Comparison of ENCODE assay signal across 7 mouse cellular contexts in genomic region chr10:127310523-127311475, GRCm38 (mm10). TPM values are rescaled to one million over a fixed set of nuclear protein-coding genes. Genes with fewer than 3 reads are reported as not detected.
DNase-seq lines count a peak whose midpoint lies in the region; ATAC-seq and TF ChIP-seq lines count a peak whose summit lies in the region.

No protein-coding gene starts in this region.

- peak overlapping the region; percentile 98 for H3K4me3 ChIP-seq in testis, adult 2 months (ENCODE audit: control insufficient read depth, low read depth, low read length)
- peak overlapping the region; percentile 75 for H3K4me3 ChIP-seq in hindbrain, embryonic 12.5 days

- H3K4me1 ChIP-seq in testis, adult 2 months (ENCODE audit: control insufficient read depth, insufficient read depth, low read length) = peaks cover 4% of the 10 kb centered on the region; the same call in 1 of the 2 replicates
- H3K4me1 ChIP-seq in hindbrain, embryonic 12.5 days = peaks cover 12% of the 10 kb centered on the region

- TF ChIP-seq POLR2A in testis, adult 2 months (IDR thresholded peaks at IDR 0.05; ENCODE audit: control insufficient read depth, low read depth, low read length) = no peak

- H3K36me3 ChIP-seq in testis, adult 2 months (ENCODE audit: control insufficient read depth, insufficient read depth, low read length) = no peaks in the 10 kb centered on the region
- peaks cover 36% of the 10 kb centered on the region for H3K36me3 ChIP-seq in hindbrain, embryonic 12.5 days

- peak overlapping the region; percentile 84 for H3K9ac ChIP-seq in hindbrain, embryonic 12.5 days

- 39% methylated on average over 23 of the region's 23 CpGs for WGBS in hindbrain, embryonic 12.5 days

- peak overlapping the region; percentile 80 for H3K4me2 ChIP-seq in hindbrain, embryonic 12.5 days (replicated peaks)

- DNase-seq in testis, postnatal 14 days (ENCODE audit: low spot score) = no peak
- DNase-seq in embryo, embryonic 10 days (ENCODE audit: low spot score) = peak; percentile 78
- no peak for DNase-seq in right cerebral cortex, postnatal 36 days (ENCODE audit: low spot score in 2 of 2)
- no peak for DNase-seq in adrenal gland, adult 18-20 months (ENCODE audit: low spot score in 2 of 2)

- no peaks in the 10 kb centered on the region for H3K9me3 ChIP-seq in hindbrain, embryonic 12.5 days (replicated peaks)

- H3K27me3 ChIP-seq in testis, adult 2 months (ENCODE audit: control insufficient read depth, insufficient read depth, low read length) = no peaks in the 10 kb centered on the region
- no peaks in the 10 kb centered on the region for H3K27me3 ChIP-seq in hindbrain, embryonic 12.5 days

- no peak for TF ChIP-seq CTCF in testis, adult 2 months (IDR thresholded peaks at IDR 0.05; ENCODE audit: control insufficient read depth, insufficient read depth, insufficient replicate concordance, low read depth, low read length)

- peak; percentile 44 for ATAC-seq in hindbrain, embryonic 12.5 days (ENCODE audit: low FRiP score)
- ATAC-seq in megakaryocyte, adult 5-6 weeks (ENCODE audit: poor library complexity, severe bottlenecking) = peak; percentile 16

- peak overlapping the region; percentile 68 for H3K27ac ChIP-seq in testis, adult 2 months (ENCODE audit: control insufficient read depth, insufficient read depth, low read depth, low read length)
- peak overlapping the region; percentile 64; the same call in 1 of the 2 replicates for H3K27ac ChIP-seq in hindbrain, embryonic 12.5 days

RNA-seq across cellular contexts. Expression of gene Mars, which starts 0.8 kb away (rescaled TPM):
- 32.4 and 36.7 TPM in 2 replicates for polyA plus RNA-seq in testis, adult 2 months (2012; rRNA removed)
- polyA plus RNA-seq in hindbrain, embryonic 12.5 days (2016; fragmentation: Nextera tagmentation; extraction: Ambion mirVana) = 142 and 152 TPM in 2 replicates
- 38.4 and 47.8 TPM in 2 replicates for total RNA-seq in megakaryocyte, adult 5-6 weeks (2015)
- total RNA-seq in megakaryocyte, adult 5-6 weeks (2017) = 80.3 and 95.2 TPM in 2 replicates
- total RNA-seq in adrenal gland, adult 18-20 months (2021) = 10 to 100 TPM; 80.9 to 98.6 TPM

RNA-seq across cellular contexts. Expression of gene Arhgap9, which starts 11.0 kb away (rescaled TPM):
- polyA plus RNA-seq in testis, adult 2 months (2012; rRNA removed) = 0.32 and 0.34 TPM in 2 replicates
- 2.0 and 2.2 TPM in 2 replicates for polyA plus RNA-seq in hindbrain, embryonic 12.5 days (2016; fragmentation: Nextera tagmentation; extraction: Ambion mirVana)
- 135 and 138 TPM in 2 replicates for total RNA-seq in megakaryocyte, adult 5-6 weeks (2015)
- total RNA-seq in megakaryocyte, adult 5-6 weeks (2017) = 96.8 and 108 TPM in 2 replicates
- 1 to 10 TPM; 1.7 to 2.9 TPM for total RNA-seq in adrenal gland, adult 18-20 months (2021)

RNA-seq across cellular contexts. Expression of gene Mbd6, which starts 22.0 kb away (rescaled TPM):
- polyA plus RNA-seq in testis, adult 2 months (2012; rRNA removed) = 61.3 and 74.1 TPM in 2 replicates
- polyA plus RNA-seq in hindbrain, embryonic 12.5 days (2016; fragmentation: Nextera tagmentation; extraction: Ambion mirVana) = 17.9 and 19.8 TPM in 2 replicates
- total RNA-seq in megakaryocyte, adult 5-6 weeks (2015) = 40.4 and 48.4 TPM in 2 replicates
- 5.6 and 8.9 TPM in 2 replicates for total RNA-seq in megakaryocyte, adult 5-6 weeks (2017)
- 10 to 100 TPM; 38.9 to 45.4 TPM for total RNA-seq in adrenal gland, adult 18-20 months (2021)

RNA-seq across cellular contexts. Expression of gene Gli1, which starts 31.0 kb away (rescaled TPM):
- polyA plus RNA-seq in testis, adult 2 months (2012; rRNA removed) = 2.7 and 2.9 TPM in 2 replicates
- polyA plus RNA-seq in hindbrain, embryonic 12.5 days (2016; fragmentation: Nextera tagmentation; extraction: Ambion mirVana) = 3.7 and 4.8 TPM in 2 replicates
- total RNA-seq in megakaryocyte, adult 5-6 weeks (2015) = not detected in 2 replicates
- not detected in 2 replicates for total RNA-seq in megakaryocyte, adult 5-6 weeks (2017)
- total RNA-seq in adrenal gland, adult 18-20 months (2021) = 1 to 10 TPM; 3.3 to 4.1 TPM

RNA-seq across cellular contexts. Expression of gene Inhbe, which starts 43.4 kb away (rescaled TPM):
- not detected in 2 replicates for polyA plus RNA-seq in testis, adult 2 months (2012; rRNA removed)
- polyA plus RNA-seq in hindbrain, embryonic 12.5 days (2016; fragmentation: Nextera tagmentation; extraction: Ambion mirVana) = 0.08 TPM in 1 of 2 replicates, not detected in the other
- total RNA-seq in megakaryocyte, adult 5-6 weeks (2015) = not detected in 2 replicates
- total RNA-seq in megakaryocyte, adult 5-6 weeks (2017) = 0.04 TPM in 1 of 2 replicates, not detected in the other
- not detected for total RNA-seq in adrenal gland, adult 18-20 months (2021)

Comparison
In these comparisons a context has a peak if more than half of its experiments do, and no peak if none do; other contexts are left out.
1. RNA of gene Arhgap9, which starts 11.0 kb away (total RNA-seq): 96.8 to 138 TPM in megakaryocyte, adult 5-6 weeks; 1.7 to 2.9 TPM in adrenal gland, adult 18-20 months; every median in the first group is over 10 times any median in the second.